Mouse (Mus musculus) heart, adult 11 months (tissue): ENCODE results near the gene Irx5.

Source experiments
- DNase-seq: peaks from one replicate; pipeline ENCODE4 v3.0.0; 2022

The Irx5 gene

GRCm38 (mm10) chr8:92361546-92362351 is 4.3 kb downstream of the Irx5 start:
- DNase-seq = no peak

GRCm38 (mm10) chr8:92362396-92363115 is 5.1 kb downstream of the Irx5 start:
- DNase-seq = no peak

- DNase-seq = no peak
Observed at GRCm38 (mm10) chr8:92363217-92364147, 6.1 kb downstream of the Irx5 start.

- DNase-seq = peak; percentile 95
Observed at GRCm38 (mm10) chr8:92364148-92364775, 6.8 kb downstream of the Irx5 start.

- no peak for DNase-seq
Observed at GRCm38 (mm10) chr8:92364776-92365240, 7.4 kb downstream of the Irx5 start.

GRCm38 (mm10) chr8:92365241-92365943 is 8.0 kb downstream of the Irx5 start:
- DNase-seq = no peak

- no peak for DNase-seq
Observed at GRCm38 (mm10) chr8:92365944-92366735, 8.7 kb downstream of the Irx5 start.

GRCm38 (mm10) chr8:92366736-92367267 is 9.4 kb downstream of the Irx5 start:
- no peak for DNase-seq

GRCm38 (mm10) chr8:92379524-92379923 is 22.1 kb downstream of the Irx5 start:
- no peak for DNase-seq

GRCm38 (mm10) chr8:92380571-92380970 is 23.1 kb downstream of the Irx5 start:
- DNase-seq = no peak

GRCm38 (mm10) chr8:92387893-92388292 is 30.5 kb downstream of the Irx5 start:
- DNase-seq = no peak

GRCm38 (mm10) chr8:92404218-92404617 is 46.8 kb downstream of the Irx5 start:
- no peak for DNase-seq

- DNase-seq = no peak
Observed at GRCm38 (mm10) chr8:92408092-92408491, 50.7 kb downstream of the Irx5 start.

GRCm38 (mm10) chr8:92413583-92413982 is 56.2 kb downstream of the Irx5 start:
- DNase-seq = no peak

- DNase-seq = no peak
Observed at GRCm38 (mm10) chr8:92420666-92421065, 63.2 kb downstream of the Irx5 start.
